Mouse (Mus musculus) G1E (cell line): Measurements from ENCODE around the gene Morc3. TPM values are rescaled to one million over a fixed set of nuclear protein-coding genes. Genes with fewer than 3 reads are reported as not detected.
"Not testable (repeated sequence)": the region's sequence is repeated elsewhere in the genome, so short reads cannot be mapped to it uniquely, and the experiment has no call there.

Experiments used
- ATAC-seq: 2 replicates; pipeline ENCODE4 v1.8.0; 2016; ENCODE audit warnings: mild to moderate bottlenecking; ENCODE audit not compliant: insufficient number of reproducible peaks, poor library complexity, low FRiP score, severe bottlenecking; ENCODE audit errors: extremely low read depth
- DNase-seq: peaks from one replicate; pipeline ENCODE4 v3.0.0; 2012; ENCODE audit warnings: low spot score
- H3K27me3 ChIP-seq: 2 replicates; pipeline ENCODE4 v1.6.1; 2012; ENCODE audit warnings: mild to moderate bottlenecking, low read length, inconsistent platforms; ENCODE audit not compliant: insufficient read depth
- H3K36me3 ChIP-seq: replicated peaks from 2 replicates; pipeline ENCODE3; 2012; ENCODE audit warnings: mild to moderate bottlenecking, inconsistent platforms
- H3K4me1 ChIP-seq: 2 replicates; pipeline ENCODE4 v1.6.1; 2012; ENCODE audit warnings: low read depth, low read length, inconsistent platforms, mixed read lengths; ENCODE audit not compliant: insufficient read depth
- H3K4me3 ChIP-seq: 2 replicates; pipeline ENCODE4 v1.5.1; 2012; ENCODE audit warnings: low read depth, mild to moderate bottlenecking, inconsistent platforms, low read length, moderate library complexity, mixed read lengths
- H3K9me3 ChIP-seq: replicated peaks from 2 replicates; pipeline ENCODE4 v1.6.1; 2012; ENCODE audit warnings: inconsistent platforms
- CTCF ChIP-seq: IDR thresholded peaks from 2 replicates; pipeline ENCODE4 v1.5.1; 2012; ENCODE audit warnings: low read depth, low read length, inconsistent platforms, mixed read lengths
- GATA1 ChIP-seq: IDR thresholded peaks from 2 replicates; pipeline ENCODE4 v1.6.1; 2012; ENCODE audit warnings: borderline replicate concordance, low read length, inconsistent platforms, mixed read lengths
- GATA2 ChIP-seq: IDR thresholded peaks from 2 replicates; pipeline ENCODE4 v1.6.1; 2012; ENCODE audit warnings: low read depth, low read length, inconsistent platforms, borderline replicate concordance
- POLR2AphosphoS5 ChIP-seq: IDR thresholded peaks from 2 replicates; pipeline ENCODE4 v1.6.1; 2012; ENCODE audit warnings: low read depth, low read length, inconsistent platforms; ENCODE audit not compliant: insufficient replicate concordance
- TAL1 ChIP-seq: conservative IDR thresholded peaks from 2 replicates; pipeline ENCODE4 v1.6.1; 2012; ENCODE audit warnings: low read depth, low read length, inconsistent platforms, mixed read lengths
- polyA plus RNA-seq: library from polyadenylated mRNA; stranded (reverse); fragments of >175 nt; gene quantifications from 2 replicates; pipeline ENCODE4 v1.2.3, GENCODE M21; 2012
- total RNA-seq, 2 experiments: library from RNA; stranded (forward) in 1 of 2; stranded (reverse) in 1 of 2; fragments of 200-1000 nt in 1 of 2; fragments of >200 nt in 1 of 2; fragmentation: Nextera tagmentation in 1 of 2; gene quantifications; 2 replicates each; pipeline ENCODE4 v1.2.3; 2014 to 2017

Morc3 gene
- total and polyA plus RNA-seq, 3 experiments: 13.9 to 88.5 (median 76.3) TPM

DNA sequence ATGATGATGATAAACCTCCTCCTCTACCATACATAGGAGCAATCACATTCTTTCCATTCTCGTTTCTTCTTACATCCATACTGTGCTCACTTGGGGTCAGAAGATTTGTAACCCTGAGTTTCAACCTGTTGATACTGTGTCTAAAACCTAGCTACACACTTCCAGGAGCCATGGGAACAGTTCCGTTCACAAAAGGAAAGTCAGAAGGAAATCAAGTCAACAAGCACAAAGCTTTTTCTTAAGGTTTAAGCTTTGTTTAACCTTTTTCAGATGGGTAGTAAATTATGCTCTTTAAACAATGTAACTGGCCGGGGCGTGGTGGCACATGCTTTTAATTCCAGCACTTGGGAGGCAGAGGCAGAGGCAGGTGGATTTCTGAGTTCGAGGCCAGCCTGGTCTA, 14.6 kb upstream of the Morc3 start:
- TF ChIP-seq TAL1 (no peak), POLR2AphosphoS5 (no peak)
- ATAC-seq: no peak
- H3K9me3 ChIP-seq: peaks cover 6% of the 10 kb centered on the region
- peaks cover 48% of the 10 kb centered on the region for H3K4me1 ChIP-seq
- no peak for DNase-seq
- H3K27me3 ChIP-seq: no peaks in the 10 kb centered on the region
- no peaks in the 10 kb centered on the region for H3K36me3 ChIP-seq
- no peak overlapping the region for H3K4me3 ChIP-seq

DNA sequence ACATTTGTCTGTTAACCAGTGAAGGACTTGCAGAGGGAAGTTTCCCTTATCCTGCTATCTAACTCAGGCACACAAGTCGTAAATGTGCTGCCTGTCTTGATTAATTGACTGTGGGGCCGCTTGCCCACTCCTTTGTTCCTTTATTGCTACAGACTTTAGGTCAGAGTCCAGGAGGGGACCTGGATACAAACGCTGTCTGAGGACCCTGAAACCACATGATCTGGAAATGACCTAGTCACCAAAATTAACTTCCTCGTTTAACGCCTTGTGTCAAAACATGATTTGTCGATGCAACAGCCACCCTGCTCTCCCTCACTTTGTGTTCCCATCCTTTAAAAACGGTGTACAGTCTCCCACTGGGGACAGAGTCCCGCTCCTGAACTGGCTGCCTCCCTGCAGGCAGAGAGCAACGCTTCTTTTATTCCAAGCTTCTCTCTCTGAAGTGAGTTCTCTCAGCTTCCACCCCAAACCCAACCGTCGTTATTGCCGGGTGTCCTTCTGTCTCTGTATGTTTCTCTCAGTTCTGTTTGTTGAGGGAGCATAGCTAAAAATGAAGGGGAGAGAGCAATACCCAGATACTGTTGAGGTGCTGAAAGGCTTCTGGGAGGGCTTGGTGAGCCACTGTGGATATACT, 13.1 kb upstream of the Morc3 start:
- no peak for TF ChIP-seq GATA1
- 0 out of 2 replicates have a peak, but pooled peaks have one; percentile 28 for TF ChIP-seq TAL1
- H3K36me3 ChIP-seq: no peaks in the 10 kb centered on the region
- DNase-seq: peak; percentile 43
- peaks cover 48% of the 10 kb centered on the region for H3K4me1 ChIP-seq
- peaks cover 4% of the 10 kb centered on the region; the same call in 1 of the 2 replicates for H3K9me3 ChIP-seq
- H3K4me3 ChIP-seq: peak overlapping the region; percentile 49; the same call in 1 of the 2 replicates
- no peaks in the 10 kb centered on the region for H3K27me3 ChIP-seq
- ATAC-seq: peak; percentile 52

DNA sequence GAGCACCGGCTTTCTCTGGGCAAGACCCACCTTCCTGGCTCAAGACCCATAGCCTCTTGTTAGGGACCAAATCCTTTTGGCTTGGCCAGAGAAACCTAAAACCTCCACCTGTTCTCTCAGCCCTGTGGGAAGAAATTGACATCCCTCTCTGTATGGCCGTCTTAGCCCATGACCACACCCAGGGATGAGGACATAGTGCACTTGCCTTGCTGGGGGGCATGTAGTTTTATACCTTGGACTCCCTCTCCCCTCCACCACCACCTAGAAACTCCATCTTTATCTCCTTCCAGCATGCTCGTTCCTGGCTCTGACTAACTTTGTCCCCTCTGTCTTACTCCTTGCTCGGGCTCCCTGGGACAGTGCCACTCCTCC, 12.6 kb upstream of the Morc3 start:
- ATAC-seq: no peak
- peaks cover 48% of the 10 kb centered on the region for H3K4me1 ChIP-seq
- H3K4me3 ChIP-seq: peak overlapping the region; percentile 49; the same call in 1 of the 2 replicates
- no peaks in the 10 kb centered on the region for H3K27me3 ChIP-seq
- TF ChIP-seq TAL1 (no peak), CTCF (no peak), GATA2 (no peak), GATA1 (no peak), POLR2AphosphoS5 (no peak)
- no peak for DNase-seq
- H3K9me3 ChIP-seq: peaks cover 4% of the 10 kb centered on the region; the same call in 1 of the 2 replicates
- no peaks in the 10 kb centered on the region for H3K36me3 ChIP-seq

DNA sequence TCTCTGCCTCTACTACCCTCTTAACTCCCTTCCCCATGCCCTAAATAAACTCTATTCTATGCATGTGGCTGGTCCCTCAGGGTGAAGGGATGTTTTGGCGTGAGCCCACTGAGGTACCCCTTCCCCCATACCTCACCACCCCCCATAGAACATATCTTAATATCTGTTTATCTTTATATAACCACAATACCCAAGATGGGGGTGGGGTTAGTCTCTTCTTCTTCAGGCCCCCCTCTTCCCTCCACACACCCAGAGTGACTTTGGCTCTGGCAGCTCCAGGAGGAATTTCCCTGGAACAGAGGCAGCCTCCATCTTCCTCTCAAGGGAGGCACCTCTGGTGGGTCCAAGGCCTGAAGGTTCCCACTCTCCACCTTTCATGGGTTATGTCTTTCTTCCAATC, 11.9 kb upstream of the Morc3 start:
- no peak for TF ChIP-seq GATA1
- no peak for TF ChIP-seq POLR2AphosphoS5
- TF ChIP-seq TAL1: no peak
- no peak for TF ChIP-seq GATA2
- TF ChIP-seq CTCF: no peak
- Histone ChIP-seq H3K4me3 (no peak overlapping the region), H3K9me3 (peaks cover 4% of the 10 kb centered on the region; the same call in 1 of the 2 replicates), H3K36me3 (no peaks in the 10 kb centered on the region), H3K4me1 (peaks cover 47% of the 10 kb centered on the region), H3K27me3 (no peaks in the 10 kb centered on the region)
- ATAC-seq (no peak), DNase-seq (no peak)

DNA sequence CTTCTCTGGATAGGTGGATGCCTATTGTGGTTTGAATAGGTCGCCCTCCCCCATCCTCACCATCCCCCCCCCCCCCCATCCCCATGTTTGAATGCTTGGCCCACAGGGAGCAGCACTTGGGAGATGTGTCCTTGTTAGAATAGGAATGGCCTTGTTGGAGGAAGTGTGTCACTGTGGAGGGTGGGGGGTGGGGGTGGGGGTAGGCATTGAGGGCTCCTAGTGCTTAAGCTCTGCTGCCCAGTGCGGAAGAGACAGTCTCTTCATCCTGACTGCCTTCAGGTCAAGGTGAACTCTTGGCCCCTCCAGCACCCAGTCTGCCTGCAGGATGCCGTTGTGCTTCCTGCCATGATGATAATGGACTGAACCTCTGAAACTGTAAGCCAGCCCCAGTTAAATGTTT, 10.2 kb upstream of the Morc3 start:
- no peak for ATAC-seq
- H3K9me3 ChIP-seq: peaks cover 4% of the 10 kb centered on the region; the same call in 1 of the 2 replicates
- TF ChIP-seq CTCF (no peak), TAL1 (no peak), POLR2AphosphoS5 (no peak), GATA2 (no peak), GATA1 (no peak)

DNA sequence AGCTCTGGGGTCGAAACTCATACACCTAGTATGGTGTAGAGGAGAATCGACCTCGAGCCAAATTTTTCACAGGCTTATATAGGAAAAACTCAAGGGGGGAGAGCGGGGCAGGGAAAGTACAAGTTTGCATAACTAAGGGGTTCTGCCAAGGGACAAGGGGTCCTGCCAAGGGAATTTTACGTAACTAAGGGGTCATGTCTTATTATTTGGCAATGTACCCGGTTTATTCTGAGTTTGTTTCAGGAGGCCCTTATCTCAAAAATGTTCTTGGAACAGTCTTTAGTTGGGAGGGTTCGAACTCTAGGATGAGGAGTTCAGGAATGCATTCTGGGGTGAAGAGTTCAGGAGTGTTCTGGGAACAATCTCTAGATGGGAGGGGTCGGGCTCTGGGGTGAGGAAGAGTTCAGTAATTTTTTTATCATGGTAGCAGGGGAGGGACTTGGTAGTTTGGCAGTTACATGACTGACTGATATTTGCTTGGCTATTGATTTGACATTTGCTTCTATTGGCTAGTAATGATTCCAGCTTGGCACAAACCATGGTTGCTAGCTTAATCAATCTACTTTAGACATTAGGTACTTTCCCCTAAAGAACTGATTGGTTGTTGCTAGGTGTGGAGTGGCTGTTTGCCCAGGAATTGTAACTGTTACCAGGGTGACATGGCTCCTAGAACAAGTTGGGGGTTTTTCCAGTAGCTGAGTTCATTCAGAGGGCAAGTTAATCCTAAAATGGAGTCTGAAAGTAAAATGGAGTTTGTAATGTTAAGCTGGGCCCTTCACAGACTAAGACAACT, 9.3 kb upstream of the Morc3 start:
- DNase-seq, H3K27me3 ChIP-seq, H3K36me3 ChIP-seq, ATAC-seq, H3K9me3 ChIP-seq, H3K4me3 ChIP-seq: not testable (repeated sequence)
- H3K4me1 ChIP-seq: peaks cover 29% of the 10 kb centered on the region

More for the DNA sequence above, 10.2 kb upstream of the Morc3 start:
- Histone ChIP-seq H3K27me3 (peaks cover 3% of the 10 kb centered on the region; the same call in 1 of the 2 replicates), H3K4me3 (no peak overlapping the region), H3K36me3 (no peaks in the 10 kb centered on the region), H3K4me1 (peaks cover 37% of the 10 kb centered on the region)
- DNase-seq: no peak

- H3K4me1 ChIP-seq: peaks cover 9% of the 10 kb centered on the region
- peaks cover 9% of the 10 kb centered on the region; the same call in 1 of the 2 replicates for H3K9me3 ChIP-seq
- H3K36me3 ChIP-seq: no peaks in the 10 kb centered on the region
- peaks cover 3% of the 10 kb centered on the region; the same call in 1 of the 2 replicates for H3K27me3 ChIP-seq
- TF ChIP-seq CTCF (no peak), TAL1 (no peak), GATA1 (no peak), GATA2 (no peak), POLR2AphosphoS5 (no peak)
- DNase-seq (no peak), ATAC-seq (no peak)
- H3K4me3 ChIP-seq: no peak overlapping the region
Measured at GRCm38 (mm10) chr16:93824799-93825198, 7.1 kb upstream of the Morc3 start.
